Mouse (Mus musculus) heart, embryonic 11.5 days (tissue): ENCODE data around the gene Wdr90. TPM values are rescaled to one million over a fixed set of nuclear protein-coding genes. Genes with fewer than 3 reads are reported as not detected.
"Not testable (repeated sequence)": the region's sequence is repeated elsewhere in the genome, so short reads cannot be mapped to it uniquely, and the experiment has no call there.

Source experiments
- ATAC-seq: fragments of 200-750 bp; cut with Nextera tagmentation; replicated peaks from 2 replicates; pipeline ENCODE4 v1.8.0; 2017; ENCODE audit warnings: moderate library complexity; ENCODE audit not compliant: insufficient number of reproducible peaks, low FRiP score, low TSS enrichment
- H3K27ac ChIP-seq: fragments of 300-500 bp; sonication (generic); 2 replicates; pipeline ENCODE4 v1.5.1; 2014; ENCODE audit warnings: mild to moderate bottlenecking, low read depth, low read length
- H3K27me3 ChIP-seq: fragments of 300-500 bp; sonication (generic); 2 replicates; pipeline ENCODE4 v1.6.1; 2014; ENCODE audit warnings: mild to moderate bottlenecking, low read length, mixed read lengths; ENCODE audit not compliant: control insufficient read depth, insufficient read depth
- H3K36me3 ChIP-seq: fragments of 300-500 bp; sonication (generic); 2 replicates; pipeline ENCODE4 v1.6.1; 2014; ENCODE audit warnings: mild to moderate bottlenecking, low read length, moderate library complexity, mixed read lengths; ENCODE audit not compliant: control insufficient read depth, insufficient read depth
- H3K4me1 ChIP-seq: fragments of 300-500 bp; sonication (generic); 2 replicates; pipeline ENCODE4 v1.6.1; 2014; ENCODE audit warnings: low read length; ENCODE audit not compliant: control insufficient read depth, insufficient read depth
- H3K4me2 ChIP-seq: fragments of 300-500 bp; sonication (generic); 2 replicates; pipeline ENCODE4 v1.6.1; 2014; ENCODE audit warnings: mild to moderate bottlenecking, moderate library complexity
- H3K4me3 ChIP-seq: fragments of 300-500 bp; sonication (generic); 2 replicates; pipeline ENCODE4 v1.5.1; 2014; ENCODE audit warnings: low read depth, low read length
- H3K9ac ChIP-seq: fragments of 300-500 bp; sonication (generic); 2 replicates; pipeline ENCODE4 v1.6.1; 2014; ENCODE audit warnings: mild to moderate bottlenecking, low read depth, low read length, moderate library complexity
- H3K9me3 ChIP-seq: fragments of 300-500 bp; sonication (generic); replicated peaks from 2 replicates; pipeline ENCODE4 v1.6.1; 2016; ENCODE audit warnings: low read length; ENCODE audit not compliant: control insufficient read depth
- WGBS: fragments of 180-500 bp; shearing (Covaris S2); extraction: QIAGEN DNeasy Blood & Tissue Kit; methylation state at CpG from one replicate; pipeline ENCODE4 v1.1.7; 2014; ENCODE audit not compliant: insufficient replicate concordance; 5-methylcytosine and 5-hydroxymethylcytosine counted together
- polyA plus RNA-seq: library from polyadenylated mRNA; unstranded; fragments of >200 nt; fragmentation: Nextera tagmentation; extraction: Ambion mirVana; gene quantifications from 2 replicates; pipeline ENCODE4 v1.2.1, GENCODE M21; 2014

Wdr90 gene
- polyA plus RNA-seq, 1 experiment from 2014 or later = 12.3 TPM

- H3K27ac ChIP-seq = peak overlapping the region; percentile 89
- H3K36me3 ChIP-seq = peaks cover 4% of the 10 kb centered on the region; the same call in 1 of the 2 replicates
- H3K4me2 ChIP-seq = peak overlapping the region; percentile 96
- H3K9ac ChIP-seq = peak overlapping the region; percentile 80
- no peaks in the 10 kb centered on the region for H3K9me3 ChIP-seq
- peak overlapping the region; percentile 85 for H3K4me3 ChIP-seq
- peaks cover 20% of the 10 kb centered on the region for H3K4me1 ChIP-seq
- H3K27me3 ChIP-seq = no peaks in the 10 kb centered on the region
- peak; percentile 80 for ATAC-seq
- whole genome bisulfite sequencing = 1% methylated on average over 59 of the region's 59 CpGs
Measured at GRCm38 (mm10) chr17:25875171-25876136, 14.2 kb upstream of the Wdr90 start.

DNA sequence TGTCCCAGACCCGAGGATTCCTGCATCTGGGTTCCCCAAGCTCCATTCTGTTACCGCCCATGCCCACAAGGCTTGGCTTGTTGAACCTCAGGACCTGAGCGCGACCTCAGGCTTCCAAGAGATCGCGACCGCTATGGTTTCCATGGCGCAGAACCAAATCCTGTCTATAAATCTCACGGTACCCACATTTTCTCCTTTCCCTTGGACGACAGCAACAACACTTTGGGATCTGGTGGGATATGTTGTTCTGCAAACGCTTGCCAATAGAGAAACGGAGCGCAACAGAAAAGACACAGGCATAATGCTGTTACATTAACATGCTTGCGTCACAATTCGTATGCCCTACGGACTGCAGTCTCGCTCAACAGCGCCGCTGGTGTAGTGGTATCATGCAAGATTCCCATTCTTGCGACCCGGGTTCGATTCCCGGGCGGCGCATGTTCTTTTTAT, 13.4 kb upstream of the Wdr90 start, which contains the start of gene Mettl26:
Gene Mettl26 (plus strand): TSS at position 354 of the 450 bp plus-strand sequence.
- H3K9me3 ChIP-seq = no peaks in the 10 kb centered on the region
- H3K36me3 ChIP-seq = peaks cover 4% of the 10 kb centered on the region; the same call in 1 of the 2 replicates
- H3K9ac ChIP-seq = peak within 1 kb of the TSS; percentile 80
- H3K4me1 ChIP-seq = peaks cover 20% of the 10 kb centered on the region
- peak within 1 kb of the TSS; percentile 89 for H3K27ac ChIP-seq
- H3K4me3 ChIP-seq = peak within 1 kb of the TSS; percentile 85
- ATAC-seq = peak; percentile 72
- H3K4me2 ChIP-seq = peak within 1 kb of the TSS; percentile 96
- WGBS = under 1% methylated on average over 25 of the region's 25 CpGs
- no peaks in the 10 kb centered on the region for H3K27me3 ChIP-seq

GRCm38 (mm10) chr17:25874148-25874720, 12.9 kb upstream of the Wdr90 start:
- H3K27me3 ChIP-seq = no peaks in the 10 kb centered on the region
- peak overlapping the region; percentile 85 for H3K4me3 ChIP-seq
- H3K27ac ChIP-seq = peak overlapping the region; percentile 89
- no peak; the same call in 1 of the 2 replicates for ATAC-seq
- peaks cover 4% of the 10 kb centered on the region; the same call in 1 of the 2 replicates for H3K36me3 ChIP-seq
- H3K4me2 ChIP-seq = peak overlapping the region; percentile 96
- WGBS = 6% methylated on average over 14 of the region's 14 CpGs
- peaks cover 20% of the 10 kb centered on the region for H3K4me1 ChIP-seq
- H3K9me3 ChIP-seq = no peaks in the 10 kb centered on the region
- H3K9ac ChIP-seq = peak overlapping the region; percentile 80

DNA sequence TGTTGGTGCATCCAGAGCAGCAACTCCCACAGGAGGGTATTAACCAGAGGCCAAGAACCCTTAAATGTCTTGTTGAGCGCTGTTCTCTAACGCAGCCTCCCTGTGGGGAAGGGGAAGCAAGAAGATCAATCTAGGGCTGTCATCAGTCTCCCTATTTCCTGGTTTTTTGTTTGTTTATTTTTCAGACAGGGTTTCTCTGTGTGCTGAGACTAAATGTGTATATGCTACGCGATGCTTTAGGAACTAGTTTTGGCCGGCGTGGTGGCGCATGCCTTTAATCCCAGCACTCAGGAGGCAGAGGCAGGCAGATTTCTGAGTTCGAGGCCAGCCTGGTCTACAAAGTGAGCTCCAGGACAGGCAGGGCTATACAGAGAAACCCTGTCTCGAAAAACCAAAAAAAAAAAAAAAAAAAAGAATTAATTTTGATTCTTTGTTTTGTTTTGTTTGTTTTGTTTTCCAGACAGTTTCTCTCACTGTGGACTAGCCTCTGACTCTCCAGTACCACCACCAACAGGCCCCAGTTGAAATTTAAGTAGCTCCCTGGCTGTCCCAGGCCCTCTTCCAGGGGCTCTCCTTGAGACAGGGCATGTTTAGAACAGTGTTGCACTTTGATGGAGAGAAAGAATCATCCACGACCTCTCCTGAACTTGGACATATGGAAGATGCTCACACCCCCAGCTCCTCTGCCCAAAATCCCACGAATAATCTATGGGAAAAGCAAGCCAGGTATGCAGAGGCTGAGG, 12.3 kb upstream of the Wdr90 start:
- WGBS = 73% methylated on average over 11 of the region's 11 CpGs
- Histone ChIP-seq H3K4me2 (peak overlapping the region; percentile 96), H3K9ac (no peak overlapping the region), H3K27me3 (no peaks in the 10 kb centered on the region), H3K27ac (peak overlapping the region; percentile 89; the same call in 1 of the 2 replicates), H3K9me3 (no peaks in the 10 kb centered on the region), H3K4me3 (no peak overlapping the region; the same call in 1 of the 2 replicates), H3K4me1 (peaks cover 20% of the 10 kb centered on the region), H3K36me3 (peaks cover 2% of the 10 kb centered on the region; the same call in 1 of the 2 replicates)
- ATAC-seq = no peak

- WGBS = 75% methylated on average over 3 of the region's 3 CpGs
- H3K36me3 ChIP-seq = peaks cover under 1% of the 10 kb centered on the region; the same call in 1 of the 2 replicates
- H3K4me3 ChIP-seq = no peak overlapping the region
- H3K27me3 ChIP-seq = no peaks in the 10 kb centered on the region
- no peaks in the 10 kb centered on the region for H3K9me3 ChIP-seq
- ATAC-seq = no peak
- H3K4me2 ChIP-seq = no peak overlapping the region
- H3K27ac ChIP-seq = no peak overlapping the region
- H3K9ac ChIP-seq = no peak overlapping the region
- peaks cover 20% of the 10 kb centered on the region for H3K4me1 ChIP-seq
Measured at GRCm38 (mm10) chr17:25872676-25873075, 11.4 kb upstream of the Wdr90 start.

DNA sequence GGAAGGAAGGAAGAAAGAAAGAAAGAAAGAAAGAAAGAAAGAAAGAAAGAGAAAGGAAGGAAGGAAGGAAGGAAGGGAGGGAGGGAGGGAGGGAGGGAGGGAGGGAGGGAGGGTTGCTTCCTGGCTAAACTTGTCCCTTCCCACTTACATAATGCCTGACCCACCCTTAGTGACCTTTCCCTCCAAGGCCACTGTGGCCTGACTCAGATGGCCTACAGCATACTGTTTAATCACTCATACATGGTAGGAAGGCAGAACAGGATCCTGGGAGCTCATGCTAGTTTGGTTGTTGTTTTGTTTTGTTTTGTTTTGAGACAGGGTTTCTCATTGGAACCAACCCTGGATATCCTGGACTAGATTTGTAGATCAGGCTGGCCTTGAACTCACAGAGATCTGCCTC, 10.3 kb upstream of the Wdr90 start:
- H3K4me3 ChIP-seq, H3K36me3 ChIP-seq, H3K27ac ChIP-seq, H3K27me3 ChIP-seq, ATAC-seq, H3K4me2 ChIP-seq, H3K9me3 ChIP-seq, H3K9ac ChIP-seq: not testable (repeated sequence)
- peaks cover 19% of the 10 kb centered on the region for H3K4me1 ChIP-seq

- Histone ChIP-seq H3K27me3 (no peaks in the 10 kb centered on the region), H3K27ac (no peak overlapping the region), H3K4me3 (no peak overlapping the region), H3K4me2 (no peak overlapping the region), H3K4me1 (peaks cover 13% of the 10 kb centered on the region), H3K9me3 (no peaks in the 10 kb centered on the region), H3K9ac (no peak overlapping the region), H3K36me3 (no peaks in the 10 kb centered on the region)
- no peak for ATAC-seq
- 76% methylated on average over 2 of the region's 2 CpGs for WGBS
Measured at GRCm38 (mm10) chr17:25869954-25870353, 8.7 kb upstream of the Wdr90 start.

DNA sequence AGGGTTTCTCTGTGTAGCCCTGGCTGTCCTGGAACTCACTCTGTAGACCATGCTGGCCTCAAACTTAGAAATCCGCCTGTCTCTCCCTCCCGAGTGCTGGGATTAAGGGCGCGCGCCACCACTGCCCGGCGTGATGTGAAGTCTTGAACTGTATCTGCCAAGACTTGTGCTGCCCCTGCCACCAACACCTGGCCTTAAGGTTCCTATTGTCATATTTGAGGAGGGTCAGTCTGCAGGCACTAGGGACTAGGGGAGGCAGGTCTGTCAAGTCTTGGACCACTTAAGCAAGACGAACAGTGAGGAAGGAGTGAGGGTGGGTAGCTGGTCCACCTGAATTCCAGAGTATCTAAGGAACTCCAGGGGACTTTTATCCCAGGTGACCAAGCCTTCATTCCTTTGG, 8.2 kb upstream of the Wdr90 start:
- no peaks in the 10 kb centered on the region for H3K27me3 ChIP-seq
- H3K4me2 ChIP-seq = no peak overlapping the region
- ATAC-seq = no peak
- H3K4me1 ChIP-seq = peaks cover 13% of the 10 kb centered on the region
- H3K9ac ChIP-seq = no peak overlapping the region
- no peak overlapping the region for H3K27ac ChIP-seq
- H3K4me3 ChIP-seq = no peak overlapping the region
- 85% methylated on average over 8 of the region's 8 CpGs for WGBS
- no peaks in the 10 kb centered on the region for H3K36me3 ChIP-seq
- H3K9me3 ChIP-seq = no peaks in the 10 kb centered on the region
